Mouse (Mus musculus) limb, embryonic 13.5 days (tissue): Measurements from ENCODE around the gene Arhgap6. TPM values are rescaled to one million over a fixed set of nuclear protein-coding genes. Genes with fewer than 3 reads are reported as not detected.

Experiments
- ATAC-seq: fragments of 200-750 bp; cut with Nextera tagmentation; 2 replicates; pipeline ENCODE4 v1.8.0; 2017; ENCODE audit warnings: low read depth, moderate number of reproducible peaks, moderate TSS enrichment; ENCODE audit not compliant: low FRiP score
- H3K27ac ChIP-seq: fragments of 300-500 bp; sonication (generic); 2 replicates; pipeline ENCODE4 v1.5.1; 2015; ENCODE audit warnings: inconsistent platforms, mild to moderate bottlenecking, moderate library complexity
- H3K27me3 ChIP-seq: fragments of 300-500 bp; sonication (generic); 2 replicates; pipeline ENCODE4 v1.6.1; 2015; ENCODE audit warnings: mild to moderate bottlenecking, inconsistent platforms
- H3K36me3 ChIP-seq: fragments of 300-500 bp; sonication (generic); 2 replicates; pipeline ENCODE4 v1.6.1; 2015; ENCODE audit warnings: inconsistent platforms, mild to moderate bottlenecking, moderate library complexity
- H3K4me1 ChIP-seq: fragments of 300-500 bp; sonication (generic); 2 replicates; pipeline ENCODE4 v1.6.1; 2015; ENCODE audit warnings: inconsistent platforms
- H3K4me2 ChIP-seq: fragments of 300-500 bp; sonication (generic); replicated peaks from 2 replicates; pipeline ENCODE4 v1.6.1; 2015; ENCODE audit warnings: inconsistent platforms, mild to moderate bottlenecking, moderate library complexity
- H3K4me3 ChIP-seq: fragments of 300-500 bp; sonication (generic); 2 replicates; pipeline ENCODE4 v1.5.1; 2015; ENCODE audit warnings: moderate library complexity, mild to moderate bottlenecking, inconsistent platforms
- H3K9ac ChIP-seq: fragments of 300-500 bp; sonication (generic); 2 replicates; pipeline ENCODE4 v1.6.1; 2015; ENCODE audit warnings: mild to moderate bottlenecking, inconsistent platforms
- H3K9me3 ChIP-seq: fragments of 300-500 bp; sonication (generic); 2 replicates; pipeline ENCODE4 v1.6.1; 2016; ENCODE audit warnings: inconsistent platforms
- WGBS: fragments of 180-500 bp; shearing (Covaris S2); methylation state at CpG from one replicate; pipeline ENCODE4 v1.1.7; 2015; 5-methylcytosine and 5-hydroxymethylcytosine counted together
- polyA plus RNA-seq: library from polyadenylated mRNA; unstranded; fragments of >200 nt; fragmentation: Nextera tagmentation; extraction: Ambion mirVana; gene quantifications from 2 replicates; pipeline ENCODE4 v1.2.1, GENCODE M21; 2015

Gene Arhgap6
- 2.2 and 3.1 TPM in 2 replicates for polyA plus RNA-seq

DNA sequence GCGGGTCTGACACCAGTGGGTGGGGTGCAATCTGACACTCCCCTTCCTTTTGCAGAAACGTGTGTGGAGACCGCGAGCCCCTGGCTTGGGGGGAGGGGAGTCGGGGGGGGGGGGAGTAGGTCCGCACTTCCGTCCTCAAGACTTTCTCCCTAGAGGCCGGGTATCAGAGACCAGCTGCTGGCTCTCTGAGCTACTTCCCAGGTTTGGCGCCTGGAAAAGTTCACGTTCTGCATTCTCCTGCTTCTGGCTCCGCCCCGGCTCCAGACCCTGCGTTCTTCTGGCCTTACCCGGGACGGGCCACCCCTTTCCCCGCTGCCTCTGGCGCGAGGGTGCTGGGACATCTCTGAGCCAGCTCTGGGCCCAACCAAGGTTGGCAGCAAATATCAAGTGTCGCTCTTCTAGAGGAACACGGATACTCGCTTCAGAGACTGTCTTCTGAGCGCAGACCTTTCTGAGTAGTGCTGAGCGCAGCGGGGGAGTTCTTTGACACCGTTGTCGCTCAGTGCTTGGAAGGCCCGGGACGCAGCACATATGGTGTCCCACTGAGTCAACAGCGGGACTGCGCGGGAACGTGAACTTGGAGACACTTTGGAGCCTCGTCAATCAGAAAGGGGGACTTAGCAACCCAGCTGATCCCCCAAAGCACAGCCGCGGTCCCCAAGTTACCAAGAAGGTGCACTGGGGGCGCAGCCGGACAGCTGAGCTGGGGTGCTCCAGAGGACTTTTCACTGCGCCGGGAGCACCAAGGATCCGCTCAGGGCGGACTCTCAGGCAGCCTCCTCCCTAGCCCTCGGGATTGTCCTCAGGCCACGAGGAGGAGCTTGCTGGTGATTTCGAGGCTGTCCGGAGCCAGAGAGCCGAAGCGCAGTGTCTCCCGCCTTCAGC lies at the start of gene Arhgap6:
Gene Arhgap6, plus strand, starts transcription at position 126 of the 885 bp plus-strand sequence.
- 19% methylated on average over 44 of the region's 48 CpGs for WGBS
- peak within 1 kb of the TSS; percentile 58 for H3K9ac ChIP-seq
- H3K4me1 ChIP-seq = no peaks in the 10 kb centered on the region
- H3K27me3 ChIP-seq = peaks cover 57% of the 10 kb centered on the region
- H3K9me3 ChIP-seq = no peaks in the 10 kb centered on the region
- ATAC-seq = peak; percentile 82
- no peak within 1 kb of the TSS for H3K27ac ChIP-seq
- H3K36me3 ChIP-seq = no peaks in the 10 kb centered on the region
- H3K4me2 ChIP-seq = peak within 1 kb of the TSS; percentile 82
- H3K4me3 ChIP-seq = peak within 1 kb of the TSS; percentile 46

DNA sequence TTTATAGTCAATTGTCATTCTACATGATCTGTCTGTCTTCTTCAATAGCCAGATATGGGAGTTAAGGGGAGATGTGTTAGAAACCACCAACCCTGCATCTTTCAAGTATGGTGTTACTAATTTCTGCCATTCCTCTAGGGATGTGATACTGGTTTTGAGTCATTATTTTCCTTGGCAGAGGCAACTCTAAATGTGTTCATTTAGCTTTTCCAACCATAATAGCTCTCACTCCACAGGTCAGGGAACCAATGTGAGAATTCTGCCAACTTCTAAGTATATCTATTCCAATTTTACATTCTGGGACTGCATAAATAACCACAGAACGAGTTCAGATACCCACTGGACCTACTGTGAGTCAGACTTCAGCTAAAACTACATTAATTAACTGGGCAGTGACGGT lies 47.9 kb upstream of the Arhgap6 start:
- no peaks in the 10 kb centered on the region for H3K36me3 ChIP-seq
- no peak overlapping the region for H3K4me3 ChIP-seq
- no peak for ATAC-seq
- no peak overlapping the region for H3K27ac ChIP-seq
- no peaks in the 10 kb centered on the region for H3K9me3 ChIP-seq
- no peaks in the 10 kb centered on the region for H3K4me1 ChIP-seq
- H3K9ac ChIP-seq = no peak overlapping the region
- peaks cover 8% of the 10 kb centered on the region for H3K27me3 ChIP-seq
- H3K4me2 ChIP-seq = no peak overlapping the region
- WGBS = 45% methylated on average over 2 of the region's 2 CpGs

DNA sequence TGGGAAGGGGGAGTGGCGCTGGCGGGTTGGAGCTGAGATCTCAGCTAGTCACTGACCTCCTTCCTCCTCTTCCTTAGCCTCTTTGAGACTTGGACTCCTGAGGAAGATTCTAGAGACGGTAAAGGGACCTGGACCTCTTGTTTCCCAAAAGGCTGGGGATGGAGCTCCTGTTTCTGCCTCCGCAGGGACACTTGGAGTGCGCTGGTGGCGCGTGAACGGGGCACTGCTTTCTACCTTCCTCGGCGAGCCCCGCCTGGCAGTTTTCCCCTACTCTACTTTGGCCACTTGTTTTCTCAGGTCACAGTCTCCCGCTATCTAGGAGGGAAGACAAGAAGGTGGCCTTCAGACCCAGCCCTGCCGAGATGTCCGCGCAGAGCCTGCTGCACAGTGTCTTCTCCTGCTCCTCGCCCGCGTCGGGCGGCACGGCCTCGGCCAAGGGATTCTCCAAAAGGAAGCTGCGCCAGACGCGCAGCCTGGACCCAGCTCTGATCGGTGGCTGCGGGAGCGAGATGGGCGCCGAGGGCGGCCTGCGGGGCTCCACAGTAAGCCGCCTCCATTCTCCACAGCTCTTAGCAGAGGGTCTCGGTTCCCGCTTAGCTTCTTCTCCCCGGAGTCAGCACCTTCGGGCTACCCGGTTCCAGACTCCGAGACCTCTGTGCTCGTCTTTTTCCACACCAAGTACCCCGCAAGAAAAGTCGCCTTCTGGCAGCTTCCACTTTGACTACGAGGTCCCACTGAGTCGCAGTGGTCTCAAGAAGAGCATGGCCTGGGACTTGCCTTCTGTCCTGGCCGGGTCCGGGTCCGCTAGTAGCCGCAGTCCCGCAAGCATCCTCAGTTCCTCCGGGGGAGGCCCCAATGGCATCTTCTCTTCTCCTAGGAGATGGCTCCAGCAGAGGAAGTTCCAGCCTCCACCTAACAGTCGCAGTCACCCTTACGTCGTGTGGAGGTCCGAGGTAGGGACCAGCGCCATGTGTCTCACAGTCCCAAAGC lies 1.3 kb downstream of the Arhgap6 start:
- Histone ChIP-seq H3K36me3 (no peaks in the 10 kb centered on the region), H3K9me3 (no peaks in the 10 kb centered on the region), H3K4me1 (no peaks in the 10 kb centered on the region), H3K4me2 (peak overlapping the region; percentile 82), H3K9ac (peak overlapping the region; percentile 58), H3K4me3 (peak overlapping the region; percentile 46), H3K27me3 (peaks cover 63% of the 10 kb centered on the region), H3K27ac (no peak overlapping the region)
- 16% methylated on average over 54 of the region's 55 CpGs for WGBS
- peak; percentile 2; the same call in 1 of the 2 replicates for ATAC-seq

DNA sequence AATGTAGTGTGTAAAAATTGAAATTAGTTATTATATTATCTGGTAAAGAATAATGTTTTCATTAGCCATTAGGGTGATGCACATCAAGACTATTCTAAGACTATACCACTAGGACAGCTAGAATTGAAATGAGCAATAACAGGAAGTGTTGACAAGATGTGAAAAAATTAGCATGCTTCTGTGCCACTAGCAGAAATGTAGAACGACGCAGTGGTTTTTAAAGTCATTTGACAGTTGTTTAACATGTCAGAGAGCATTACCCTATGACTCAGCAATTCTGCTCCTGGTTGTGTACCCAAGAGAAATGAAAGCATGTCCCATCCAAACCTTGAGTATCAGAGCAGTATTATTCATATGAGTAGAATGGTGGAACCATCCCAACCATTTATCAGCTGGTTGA lies 9.8 kb downstream of the Arhgap6 start:
- no peak overlapping the region for H3K4me3 ChIP-seq
- WGBS = 94% methylated on average over 2 of the region's 2 CpGs
- no peak for ATAC-seq
- H3K4me2 ChIP-seq = no peak overlapping the region
- no peaks in the 10 kb centered on the region for H3K9me3 ChIP-seq
- no peaks in the 10 kb centered on the region for H3K4me1 ChIP-seq
- no peaks in the 10 kb centered on the region for H3K36me3 ChIP-seq
- peaks cover 29% of the 10 kb centered on the region for H3K27me3 ChIP-seq
- no peak overlapping the region for H3K9ac ChIP-seq
- no peak overlapping the region for H3K27ac ChIP-seq

DNA sequence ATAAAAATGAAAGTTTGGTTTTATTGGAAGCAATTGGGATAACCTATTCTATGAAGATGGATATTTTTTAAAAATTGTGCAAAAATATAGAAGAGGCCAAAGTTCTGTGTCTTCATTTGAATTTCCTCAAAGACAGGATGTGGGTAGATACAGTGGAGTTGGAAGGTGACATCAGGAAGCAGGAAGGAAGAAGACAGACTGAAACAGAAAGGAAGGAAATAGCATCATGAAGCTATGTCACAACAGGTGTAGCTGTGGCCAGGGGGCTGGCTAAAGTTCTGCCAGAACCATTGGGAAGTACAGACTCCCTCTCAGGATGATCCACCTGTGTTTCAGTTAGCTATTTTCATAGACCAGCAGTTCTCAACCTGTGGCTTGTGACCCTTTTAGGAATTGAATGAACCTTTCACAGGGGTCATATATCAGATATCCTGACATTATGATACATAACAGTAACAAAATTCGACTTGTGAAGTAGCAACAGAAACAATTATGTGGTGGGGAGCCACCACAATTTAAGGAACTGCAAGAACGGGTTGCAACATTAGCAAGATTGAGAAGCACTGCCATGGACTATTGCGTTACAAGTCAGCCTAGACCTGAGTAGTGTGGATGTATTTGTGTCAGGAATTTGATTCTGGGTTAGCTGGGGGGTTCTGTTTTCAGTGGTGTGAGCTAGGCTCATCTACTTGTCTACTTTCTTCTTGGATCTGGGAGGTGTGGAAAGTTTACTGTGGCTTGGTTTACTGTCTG lies 15.8 kb downstream of the Arhgap6 start:
- ATAC-seq = no peak
- Histone ChIP-seq H3K9ac (no peak overlapping the region), H3K4me3 (no peak overlapping the region), H3K4me1 (no peaks in the 10 kb centered on the region), H3K27ac (no peak overlapping the region), H3K4me2 (no peak overlapping the region), H3K9me3 (no peaks in the 10 kb centered on the region), H3K27me3 (peaks cover 17% of the 10 kb centered on the region), H3K36me3 (no peaks in the 10 kb centered on the region)
- WGBS = 64% methylated on average over 3 of the region's 3 CpGs

DNA sequence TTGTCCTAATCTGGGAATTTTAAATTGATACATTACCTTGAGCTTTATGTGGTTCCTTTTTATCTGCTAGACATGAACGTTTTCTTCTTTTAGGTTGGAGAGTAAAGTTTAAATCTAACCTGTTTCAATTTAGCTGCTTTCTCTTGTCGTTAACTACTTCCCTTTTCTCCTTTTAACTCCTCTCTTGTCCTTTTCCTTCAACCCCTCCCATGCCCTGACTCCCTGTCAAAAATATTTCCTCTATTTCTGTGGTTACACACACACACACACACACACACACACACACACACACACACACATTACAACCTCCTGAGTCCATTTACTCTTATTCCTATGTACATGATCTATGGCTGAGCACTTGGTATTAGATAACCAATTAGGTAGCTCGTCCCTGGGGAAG lies 24.0 kb downstream of the Arhgap6 start:
- H3K27ac ChIP-seq = no peak overlapping the region
- H3K9ac ChIP-seq = no peak overlapping the region
- no peaks in the 10 kb centered on the region for H3K9me3 ChIP-seq
- H3K4me3 ChIP-seq = no peak overlapping the region
- no peaks in the 10 kb centered on the region for H3K36me3 ChIP-seq
- H3K4me2 ChIP-seq = no peak overlapping the region
- no peak for ATAC-seq
- peaks cover 7% of the 10 kb centered on the region; the same call in 1 of the 2 replicates for H3K27me3 ChIP-seq
- 44% methylated on average over 3 of the region's 3 CpGs for WGBS
- H3K4me1 ChIP-seq = no peaks in the 10 kb centered on the region

DNA sequence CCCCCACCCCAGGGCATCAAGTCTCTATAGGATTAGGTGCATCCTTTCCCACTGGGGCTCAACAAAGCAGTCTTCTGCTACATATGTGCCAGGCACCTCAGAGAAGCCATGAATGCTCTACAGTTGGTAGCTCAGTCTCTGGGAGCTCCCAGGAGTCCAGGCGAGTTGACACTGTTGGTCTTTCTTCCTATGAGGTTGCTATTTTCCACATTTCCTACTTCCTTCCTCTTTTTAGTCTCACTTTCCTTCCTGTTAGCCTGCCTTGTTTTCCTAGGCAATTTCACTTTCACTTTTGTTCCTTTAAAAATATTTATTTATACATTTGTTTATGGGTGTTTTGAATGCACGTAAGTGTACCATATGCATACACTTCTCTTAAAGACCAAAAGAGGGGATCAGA lies 29.3 kb downstream of the Arhgap6 start:
- H3K27ac ChIP-seq = no peak overlapping the region
- peaks cover 11% of the 10 kb centered on the region for H3K27me3 ChIP-seq
- H3K9ac ChIP-seq = no peak overlapping the region
- H3K36me3 ChIP-seq = no peaks in the 10 kb centered on the region
- H3K4me1 ChIP-seq = no peaks in the 10 kb centered on the region
- ATAC-seq = no peak
- H3K4me2 ChIP-seq = no peak overlapping the region
- H3K9me3 ChIP-seq = no peaks in the 10 kb centered on the region
- H3K4me3 ChIP-seq = no peak overlapping the region
- 85% methylated on average over 2 of the region's 2 CpGs for WGBS

DNA sequence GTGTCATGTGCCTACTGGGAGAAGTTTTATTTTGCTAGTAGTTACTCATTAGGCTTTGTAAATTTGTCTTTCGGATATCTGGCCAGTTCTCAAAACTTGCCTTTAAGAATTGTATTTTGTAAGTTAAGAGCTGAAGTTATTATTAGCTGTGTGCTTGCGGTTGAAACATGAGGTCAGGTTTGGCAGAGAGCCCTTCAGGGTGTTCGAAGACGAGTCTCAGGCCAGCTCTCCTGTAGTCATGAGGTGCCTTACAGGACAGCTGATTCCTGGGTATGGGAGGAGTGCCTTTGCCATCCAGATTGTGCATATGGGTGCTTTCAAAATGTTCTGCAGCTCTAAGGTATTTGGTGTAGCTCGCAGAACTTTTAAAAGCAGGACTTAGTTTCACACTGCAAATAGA lies 37.4 kb downstream of the Arhgap6 start:
- WGBS = 63% methylated on average over 5 of the region's 5 CpGs
- no peaks in the 10 kb centered on the region for H3K36me3 ChIP-seq

DNA sequence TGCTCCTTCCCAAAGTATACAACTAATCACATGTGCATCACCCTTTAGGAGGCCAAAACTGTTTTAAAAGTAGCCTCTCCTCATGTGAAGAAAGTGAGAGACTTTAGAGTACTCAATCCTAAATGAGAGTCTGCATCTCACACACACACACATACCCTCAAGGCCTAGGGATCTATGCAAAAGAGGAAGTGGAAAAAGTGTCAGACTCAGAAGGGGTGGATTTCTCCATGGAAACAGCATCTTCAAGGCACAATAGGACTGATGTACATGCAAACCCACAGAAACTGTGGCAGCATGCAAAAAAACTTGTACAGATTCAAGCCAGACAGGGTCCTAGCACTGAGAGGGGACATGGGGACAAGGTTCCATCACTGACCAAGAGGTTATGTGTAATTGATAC lies 53.2 kb downstream of the Arhgap6 start:
- Histone ChIP-seq H3K27me3 (peaks cover 23% of the 10 kb centered on the region), H3K36me3 (no peaks in the 10 kb centered on the region), H3K9me3 (no peaks in the 10 kb centered on the region), H3K27ac (no peak overlapping the region), H3K4me2 (no peak overlapping the region), H3K9ac (no peak overlapping the region), H3K4me1 (no peaks in the 10 kb centered on the region), H3K4me3 (no peak overlapping the region)
- ATAC-seq = no peak

More for the DNA sequence above, 37.4 kb downstream of the Arhgap6 start:
- Histone ChIP-seq H3K4me2 (no peak overlapping the region), H3K27me3 (peaks cover 17% of the 10 kb centered on the region), H3K27ac (no peak overlapping the region), H3K9me3 (no peaks in the 10 kb centered on the region), H3K9ac (no peak overlapping the region), H3K4me3 (no peak overlapping the region), H3K4me1 (no peaks in the 10 kb centered on the region)
- no peak for ATAC-seq

DNA sequence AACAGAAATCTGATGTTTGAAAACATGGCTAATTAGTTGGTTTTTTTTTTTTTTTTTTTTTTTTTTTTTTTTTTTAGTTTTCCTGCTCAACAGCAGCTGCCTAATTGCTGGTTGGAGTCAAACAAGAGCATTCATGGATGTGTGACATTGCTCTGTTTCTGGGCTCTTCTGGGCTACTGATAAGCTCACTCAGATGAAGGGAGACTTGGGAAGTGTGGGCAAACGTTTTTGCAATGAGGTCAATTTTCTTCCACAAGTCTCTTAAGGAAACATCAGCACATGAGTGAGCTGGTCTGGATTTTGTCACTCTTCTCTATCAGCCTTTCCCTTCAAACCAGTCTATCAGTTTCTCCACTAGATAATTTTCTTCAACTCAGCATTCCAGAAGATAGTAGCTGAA lies 79.8 kb downstream of the Arhgap6 start:
- no peak overlapping the region for H3K4me3 ChIP-seq
- ATAC-seq = no peak
- 42% methylated on average over 1 of the region's 1 CpGs for WGBS
- H3K9ac ChIP-seq = no peak overlapping the region
- H3K4me2 ChIP-seq = no peak overlapping the region
- H3K4me1 ChIP-seq = no peaks in the 10 kb centered on the region
- 0 out of 2 replicates have a peak, but pooled peaks cover 3% of the 10 kb centered on the region for H3K27me3 ChIP-seq
- H3K36me3 ChIP-seq = no peaks in the 10 kb centered on the region
- H3K27ac ChIP-seq = no peak overlapping the region
- H3K9me3 ChIP-seq = no peaks in the 10 kb centered on the region

DNA sequence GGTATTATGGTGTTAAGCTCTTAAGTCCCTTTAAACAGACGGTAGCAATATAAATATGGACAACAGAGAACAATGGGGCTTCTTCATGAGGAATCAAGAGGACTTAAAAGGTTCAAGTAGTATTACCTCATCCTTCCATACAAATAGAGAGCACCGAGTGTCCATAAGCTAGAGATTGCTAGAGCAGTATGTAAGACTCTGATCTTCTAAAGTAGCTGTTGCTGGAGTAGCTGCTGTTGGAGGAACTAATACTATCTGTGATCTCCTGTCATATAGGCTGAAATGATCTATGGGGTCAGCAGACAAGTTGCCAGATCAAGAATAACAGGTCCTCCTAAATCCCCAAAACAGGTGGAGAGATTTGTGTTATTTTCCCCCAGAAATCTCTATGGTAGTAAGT lies 108.7 kb downstream of the Arhgap6 start:
- no peak overlapping the region for H3K4me2 ChIP-seq
- no peak overlapping the region for H3K9ac ChIP-seq
- peaks cover 9% of the 10 kb centered on the region; the same call in 1 of the 2 replicates for H3K27me3 ChIP-seq
- 88% methylated on average over 2 of the region's 2 CpGs for WGBS
- no peak overlapping the region for H3K4me3 ChIP-seq
- H3K36me3 ChIP-seq = no peaks in the 10 kb centered on the region
- H3K27ac ChIP-seq = no peak overlapping the region
- no peak for ATAC-seq
- H3K4me1 ChIP-seq = no peaks in the 10 kb centered on the region
- no peaks in the 10 kb centered on the region for H3K9me3 ChIP-seq
